10 mouse cellular contexts compared by ENCODE assay signal in the genomic region with DNA sequence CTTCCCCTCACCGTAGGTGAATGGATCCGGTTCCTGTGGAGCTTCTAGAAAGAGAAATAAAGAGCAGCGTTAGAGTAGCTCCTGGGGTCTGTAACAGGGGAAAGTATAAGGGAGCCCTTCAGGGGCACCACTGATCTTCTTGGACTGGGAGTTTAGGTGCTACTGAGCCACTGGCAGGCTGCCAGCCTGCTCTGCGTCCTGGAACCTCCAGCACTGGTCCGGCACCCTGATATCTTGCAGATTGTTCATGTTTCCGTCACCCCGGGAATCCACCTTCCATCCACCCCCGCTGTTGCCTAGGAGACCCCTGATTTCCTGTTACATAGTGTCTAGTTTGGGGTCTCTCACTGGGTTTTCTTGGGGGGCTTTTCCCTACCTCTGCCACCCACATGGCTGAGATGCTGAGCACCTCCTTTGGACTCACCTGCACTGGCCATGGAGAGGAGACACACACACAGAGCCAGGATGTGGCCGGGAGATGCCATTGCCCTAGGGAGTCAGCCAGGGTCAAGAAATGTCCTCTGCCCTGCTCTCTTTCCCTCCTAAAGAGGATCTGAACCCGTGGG. TPM values are rescaled to one million over a fixed set of nuclear protein-coding genes. Genes with fewer than 3 reads are reported as not detected.
DNase-seq lines count a peak whose midpoint lies in the region; ATAC-seq and TF ChIP-seq lines count a peak whose summit lies in the region.
"Had no signal": no experiment of that assay in that cellular context is flagged by ENCODE, and none has a peak within 500 bp of the region (broad histone marks: within the 10 kb centered on the region; RNA-seq: fewer than 3 reads in every experiment).

No protein-coding gene starts in this region.

- peaks cover 57% of the 10 kb centered on the region for H3K27me3 ChIP-seq in neural tube, embryonic 12.5 days (replicated peaks)
- H3K27me3 ChIP-seq in limb, embryonic 13.5 days = peaks cover 60% of the 10 kb centered on the region
- peaks cover 67% of the 10 kb centered on the region for H3K27me3 ChIP-seq in forebrain, embryonic 10.5 days (ENCODE audit: poor library complexity, severe bottlenecking)

- H3K4me2 ChIP-seq in neural tube, embryonic 12.5 days (replicated peaks) = peak overlapping the region; percentile 58; the same call in 1 of the 2 replicates
- peak overlapping the region; percentile 60 for H3K4me2 ChIP-seq in limb, embryonic 13.5 days (replicated peaks)

- 31% methylated on average over 10 of the region's 10 CpGs for WGBS in neural tube, embryonic 12.5 days
- 22% methylated on average over 10 of the region's 10 CpGs for WGBS in limb, embryonic 13.5 days
- WGBS in forebrain, embryonic 10.5 days = 29% methylated on average over 10 of the region's 10 CpGs

- peak overlapping the region; percentile 99 for H3K27ac ChIP-seq in gastrocnemius, adult 2 months
- H3K27ac ChIP-seq in neural tube, embryonic 12.5 days = no peak overlapping the region
- no peak overlapping the region for H3K27ac ChIP-seq in limb, embryonic 13.5 days
- no peak overlapping the region for H3K27ac ChIP-seq in forebrain, embryonic 10.5 days
- H3K27ac ChIP-seq: forebrain, embryonic 13.5 days had no signal

- peak overlapping the region; percentile 75 for H3K4me3 ChIP-seq in gastrocnemius, adult 2 months
- no peak overlapping the region for H3K4me3 ChIP-seq in neural tube, embryonic 12.5 days
- H3K4me3 ChIP-seq in limb, embryonic 13.5 days = no peak overlapping the region
- H3K4me3 ChIP-seq in forebrain, embryonic 10.5 days = no peak overlapping the region
- H3K4me3 ChIP-seq: forebrain, embryonic 13.5 days had no signal

- no peak for TF ChIP-seq CTCF in gastrocnemius, adult 2 months (IDR thresholded peaks at IDR 0.05)

- no peaks in the 10 kb centered on the region for H3K36me3 ChIP-seq in neural tube, embryonic 12.5 days
- no peaks in the 10 kb centered on the region for H3K36me3 ChIP-seq in limb, embryonic 13.5 days
- H3K36me3 ChIP-seq in forebrain, embryonic 10.5 days (replicated peaks) = no peaks in the 10 kb centered on the region

- DNase-seq in gastrocnemius, adult 2 months = peak; percentile 59
- DNase-seq in gastrocnemius, postnatal 10 days = no peak
- no peak for DNase-seq in neural tube, embryonic 10.5 days (ENCODE audit: extremely low spot score, low spot score)
- no peak for DNase-seq in forebrain, embryonic 10.5 days (ENCODE audit: extremely low spot score, low spot score)
- no peak for DNase-seq in thymus, postnatal 36 days
- no peak for DNase-seq in thymus, postnatal 14 days
- DNase-seq: B cell, adult 2 months had no signal

- no peaks in the 10 kb centered on the region for H3K9me3 ChIP-seq in neural tube, embryonic 12.5 days
- H3K9me3 ChIP-seq in limb, embryonic 13.5 days = no peaks in the 10 kb centered on the region
- H3K9me3 ChIP-seq in forebrain, embryonic 10.5 days = no peaks in the 10 kb centered on the region
- H3K9me3 ChIP-seq: forebrain, embryonic 13.5 days had no signal

- no peak for ATAC-seq in neural tube, embryonic 12.5 days (ENCODE audit: low FRiP score, low read depth)
- no peak for ATAC-seq in limb, embryonic 13.5 days (ENCODE audit: low FRiP score, low read depth)

- no peak overlapping the region for H3K9ac ChIP-seq in neural tube, embryonic 12.5 days
- H3K9ac ChIP-seq in limb, embryonic 13.5 days = no peak overlapping the region
- H3K9ac ChIP-seq: forebrain, embryonic 13.5 days had no signal

- intact Hi-C loops in gastrocnemius, adult 2 months (cut with DNase I) = loop anchor here (5.0 to 10.0 kb wide), 2 partner anchors 97 to 101 kb away; a partner anchor contains a TSS

- H3K4me1 ChIP-seq in neural tube, embryonic 12.5 days = peaks cover 52% of the 10 kb centered on the region
- H3K4me1 ChIP-seq in limb, embryonic 13.5 days = peaks cover 65% of the 10 kb centered on the region
- H3K4me1 ChIP-seq in forebrain, embryonic 10.5 days = peaks cover 68% of the 10 kb centered on the region

RNA-seq across cellular contexts. Expression of a gene that starts 2.7 kb away (rescaled TPM):
- total RNA-seq in gastrocnemius, adult 2 months (2021) = 1 to 10 TPM; 1.4 to 1.6 TPM
- total RNA-seq in gastrocnemius, postnatal 10 days (2021) = 1 to 10 TPM; 2.4 to 2.6 TPM
- polyA plus RNA-seq in neural tube, embryonic 12.5 days (2016; fragmentation: Nextera tagmentation; extraction: Ambion mirVana) = 64.5 and 79.5 TPM in 2 replicates
- polyA plus RNA-seq in limb, embryonic 13.5 days (2015; fragmentation: Nextera tagmentation; extraction: Ambion mirVana) = 20.0 and 21.3 TPM in 2 replicates
- polyA plus RNA-seq in forebrain, embryonic 10.5 days (2016; fragmentation: Nextera tagmentation; extraction: Ambion mirVana) = 0.36 and 1.1 TPM in 2 replicates

RNA-seq across cellular contexts. Expression of a gene that starts 3.0 kb away (rescaled TPM):
- total RNA-seq in gastrocnemius, adult 2 months (2021) = 1,000 to 10,000 TPM in 1 of 2 experiments, 100 to 1,000 TPM in 1; 944 to 1,010 TPM
- total RNA-seq in gastrocnemius, postnatal 10 days (2021) = 1,000 to 10,000 TPM; 1,112 to 1,150 TPM
- 24.1 and 26.5 TPM in 2 replicates for polyA plus RNA-seq in neural tube, embryonic 12.5 days (2016; fragmentation: Nextera tagmentation; extraction: Ambion mirVana)
- 61.7 and 71.2 TPM in 2 replicates for polyA plus RNA-seq in limb, embryonic 13.5 days (2015; fragmentation: Nextera tagmentation; extraction: Ambion mirVana)
- 2.2 and 2.5 TPM in 2 replicates for polyA plus RNA-seq in forebrain, embryonic 10.5 days (2016; fragmentation: Nextera tagmentation; extraction: Ambion mirVana)

RNA-seq across cellular contexts. Expression of a gene that starts 5.2 kb away (rescaled TPM):
- total RNA-seq in gastrocnemius, adult 2 months (2021) = 1 to 10 TPM; 2.4 to 3.3 TPM
- 1 to 10 TPM; 8.4 to 9.9 TPM for total RNA-seq in gastrocnemius, postnatal 10 days (2021)
- 4.7 and 6.1 TPM in 2 replicates for polyA plus RNA-seq in neural tube, embryonic 12.5 days (2016; fragmentation: Nextera tagmentation; extraction: Ambion mirVana)
- 0.59 and 0.67 TPM in 2 replicates for polyA plus RNA-seq in limb, embryonic 13.5 days (2015; fragmentation: Nextera tagmentation; extraction: Ambion mirVana)
- polyA plus RNA-seq in forebrain, embryonic 10.5 days (2016; fragmentation: Nextera tagmentation; extraction: Ambion mirVana) = 0.58 and 0.68 TPM in 2 replicates

RNA-seq across cellular contexts. Expression of a gene that starts 11.7 kb away (rescaled TPM):
- 10 to 100 TPM in 1 of 2 experiments, 1 to 10 TPM in 1; 8.3 to 13.8 TPM for total RNA-seq in gastrocnemius, adult 2 months (2021)
- total RNA-seq in gastrocnemius, postnatal 10 days (2021) = 10 to 100 TPM; 10.1 to 21.5 TPM
- polyA plus RNA-seq in neural tube, embryonic 12.5 days (2016; fragmentation: Nextera tagmentation; extraction: Ambion mirVana) = 12.5 and 15.4 TPM in 2 replicates
- polyA plus RNA-seq in limb, embryonic 13.5 days (2015; fragmentation: Nextera tagmentation; extraction: Ambion mirVana) = 17.1 and 18.3 TPM in 2 replicates
- polyA plus RNA-seq in forebrain, embryonic 10.5 days (2016; fragmentation: Nextera tagmentation; extraction: Ambion mirVana) = 10.2 and 10.4 TPM in 2 replicates

RNA-seq across cellular contexts. Expression of a gene that starts 22.5 kb away (rescaled TPM):
- total RNA-seq in gastrocnemius, adult 2 months (2021) = 1 to 10 TPM; 1.2 to 1.4 TPM
- total RNA-seq in gastrocnemius, postnatal 10 days (2021) = 1 to 10 TPM; 2.9 TPM
- polyA plus RNA-seq in neural tube, embryonic 12.5 days (2016; fragmentation: Nextera tagmentation; extraction: Ambion mirVana) = 7.1 and 7.8 TPM in 2 replicates
- 32.9 and 34.8 TPM in 2 replicates for polyA plus RNA-seq in limb, embryonic 13.5 days (2015; fragmentation: Nextera tagmentation; extraction: Ambion mirVana)
- 1.9 and 2.8 TPM in 2 replicates for polyA plus RNA-seq in forebrain, embryonic 10.5 days (2016; fragmentation: Nextera tagmentation; extraction: Ambion mirVana)
- polyA plus RNA-seq: forebrain, embryonic 13.5 days had no signal

Comparison
In these comparisons a context has a peak if more than half of its experiments do, and no peak if none do; other contexts are left out.
1. RNA of a gene that starts 2.7 kb away (polyA plus RNA-seq): 64.5 to 79.5 TPM in neural tube, embryonic 12.5 days and 20.0 to 21.3 TPM in limb, embryonic 13.5 days; 0.36 to 1.1 TPM in forebrain, embryonic 10.5 days; every median in the first group is over 10 times any median in the second.